ENCODE assay signal across 9 mouse cellular contexts in genomic region chr11:120423569-120424295, GRCm38 (mm10). TPM values are rescaled to one million over a fixed set of nuclear protein-coding genes. Genes with fewer than 3 reads are reported as not detected.
DNase-seq lines count a peak whose midpoint lies in the region; ATAC-seq and TF ChIP-seq lines count a peak whose summit lies in the region.
"Had no signal": no experiment of that assay in that cellular context is flagged by ENCODE, and none has a peak within 500 bp of the region (broad histone marks: within the 10 kb centered on the region; RNA-seq: fewer than 3 reads in every experiment).

No protein-coding gene starts in this region.

- no peak for TF ChIP-seq EP300 in stomach, postnatal 0 days (optimal IDR thresholded peaks at IDR 0.05)

- H3K36me3 ChIP-seq in hindbrain, embryonic 10.5 days: peaks cover 95% of the 10 kb centered on the region
- H3K36me3 ChIP-seq in hindbrain, embryonic 12.5 days: peaks cover 75% of the 10 kb centered on the region
- H3K36me3 ChIP-seq in hindbrain, postnatal 0 days (ENCODE audit: insufficient read depth, low read length): peaks cover 53% of the 10 kb centered on the region
- peaks cover 67% of the 10 kb centered on the region for H3K36me3 ChIP-seq in midbrain, postnatal 0 days (ENCODE audit: insufficient read depth, low read length)
- H3K36me3 ChIP-seq in stomach, postnatal 0 days (ENCODE audit: control insufficient read depth, insufficient read depth, low read length): peaks cover 29% of the 10 kb centered on the region

- no peak overlapping the region for H3K9ac ChIP-seq in hindbrain, embryonic 12.5 days
- H3K9ac ChIP-seq in hindbrain, postnatal 0 days (replicated peaks; ENCODE audit: low read length): no peak overlapping the region
- H3K9ac ChIP-seq in midbrain, postnatal 0 days (replicated peaks; ENCODE audit: low read length, poor library complexity, severe bottlenecking): no peak overlapping the region
- H3K9ac ChIP-seq in stomach, postnatal 0 days (ENCODE audit: low read length): no peak overlapping the region

- H3K4me3 ChIP-seq in hindbrain, embryonic 10.5 days: no peak overlapping the region
- no peak overlapping the region for H3K4me3 ChIP-seq in hindbrain, embryonic 12.5 days
- no peak overlapping the region for H3K4me3 ChIP-seq in hindbrain, postnatal 0 days (ENCODE audit: low read length)
- H3K4me3 ChIP-seq in midbrain, postnatal 0 days (ENCODE audit: low read depth, low read length): no peak overlapping the region
- H3K4me3 ChIP-seq in stomach, postnatal 0 days (ENCODE audit: low read depth, low read length): no peak overlapping the region
- H3K4me3 ChIP-seq: myocyte had no signal

- 75% methylated on average over 9 of the region's 9 CpGs for whole genome bisulfite sequencing in hindbrain, embryonic 10.5 days
- 77% methylated on average over 9 of the region's 9 CpGs for WGBS in hindbrain, embryonic 12.5 days
- 65% methylated on average over 9 of the region's 9 CpGs for WGBS in hindbrain, postnatal 0 days
- 67% methylated on average over 9 of the region's 9 CpGs for WGBS in midbrain, postnatal 0 days
- 52% methylated on average over 9 of the region's 9 CpGs for WGBS in stomach, postnatal 0 days

- no peak overlapping the region for H3K4me2 ChIP-seq in hindbrain, embryonic 12.5 days (replicated peaks)
- H3K4me2 ChIP-seq in hindbrain, postnatal 0 days (ENCODE audit: low read depth, low read length): no peak overlapping the region
- no peak overlapping the region for H3K4me2 ChIP-seq in midbrain, postnatal 0 days (ENCODE audit: low read depth, low read length, poor library complexity, severe bottlenecking)
- no peak overlapping the region for H3K4me2 ChIP-seq in stomach, postnatal 0 days (replicated peaks; ENCODE audit: low read depth)

- peak; percentile 65 for DNase-seq in hindbrain, embryonic 10.5 days (ENCODE audit: low spot score)
- peak; percentile 69 to 79 for DNase-seq in adrenal gland, postnatal 36 days
- DNase-seq in hindbrain, postnatal 0 days (ENCODE audit: low spot score): peak; percentile 82
- peak; percentile 53 to 75 for DNase-seq in layer of hippocampus, postnatal 25 days (ENCODE audit: extremely low spot score in 1 of 2, low spot score in 1 of 2)
- DNase-seq in midbrain, postnatal 0 days (ENCODE audit: low spot score): peak; percentile 72
- DNase-seq in stomach, postnatal 0 days (ENCODE audit: low spot score): peak; percentile 70

- no peaks in the 10 kb centered on the region for H3K9me3 ChIP-seq in hindbrain, embryonic 10.5 days
- no peaks in the 10 kb centered on the region for H3K9me3 ChIP-seq in hindbrain, embryonic 12.5 days (replicated peaks)
- no peaks in the 10 kb centered on the region for H3K9me3 ChIP-seq in hindbrain, postnatal 0 days (ENCODE audit: low read length)
- H3K9me3 ChIP-seq in midbrain, postnatal 0 days (ENCODE audit: low read length): no peaks in the 10 kb centered on the region
- no peaks in the 10 kb centered on the region for H3K9me3 ChIP-seq in stomach, postnatal 0 days (ENCODE audit: control insufficient read depth, low read length)

- H3K27ac ChIP-seq in hindbrain, embryonic 10.5 days: no peak overlapping the region
- no peak overlapping the region for H3K27ac ChIP-seq in hindbrain, embryonic 12.5 days
- H3K27ac ChIP-seq in hindbrain, postnatal 0 days: no peak overlapping the region
- H3K27ac ChIP-seq in midbrain, postnatal 0 days (ENCODE audit: low read depth, low read length): no peak overlapping the region
- no peak overlapping the region for H3K27ac ChIP-seq in stomach, postnatal 0 days (replicated peaks)

- no peaks in the 10 kb centered on the region for H3K27me3 ChIP-seq in hindbrain, embryonic 10.5 days (ENCODE audit: insufficient read depth, poor library complexity, severe bottlenecking)
- H3K27me3 ChIP-seq in hindbrain, embryonic 12.5 days: no peaks in the 10 kb centered on the region
- no peaks in the 10 kb centered on the region for H3K27me3 ChIP-seq in hindbrain, postnatal 0 days (ENCODE audit: insufficient read depth, low read length)
- H3K27me3 ChIP-seq in midbrain, postnatal 0 days (ENCODE audit: insufficient read depth, low read length): no peaks in the 10 kb centered on the region
- H3K27me3 ChIP-seq in stomach, postnatal 0 days (ENCODE audit: control insufficient read depth, insufficient read depth, low read length): no peaks in the 10 kb centered on the region

- H3K4me1 ChIP-seq in hindbrain, embryonic 10.5 days (replicated peaks): no peaks in the 10 kb centered on the region
- no peaks in the 10 kb centered on the region for H3K4me1 ChIP-seq in hindbrain, embryonic 12.5 days
- no peaks in the 10 kb centered on the region for H3K4me1 ChIP-seq in hindbrain, postnatal 0 days (ENCODE audit: insufficient read depth, low read length)
- H3K4me1 ChIP-seq in midbrain, postnatal 0 days (ENCODE audit: insufficient read depth, low read length): no peaks in the 10 kb centered on the region
- no peaks in the 10 kb centered on the region for H3K4me1 ChIP-seq in stomach, postnatal 0 days (replicated peaks; ENCODE audit: control insufficient read depth, insufficient read depth)

- no peak for ATAC-seq in hindbrain, embryonic 12.5 days (ENCODE audit: low FRiP score)
- peak; percentile 82 for ATAC-seq in erythroblast, adult 5-6 weeks (replicated peaks; ENCODE audit: low FRiP score, poor library complexity, severe bottlenecking)
- no peak for ATAC-seq in hindbrain, postnatal 0 days
- no peak for ATAC-seq in midbrain, postnatal 0 days (ENCODE audit: low FRiP score)
- peak; percentile 53; the same call in 1 of the 2 replicates for ATAC-seq in stomach, postnatal 0 days (ENCODE audit: low FRiP score, low TSS enrichment)

- TF ChIP-seq CTCF in hindbrain, postnatal 0 days (IDR thresholded peaks at IDR 0.05; ENCODE audit: low read depth): peak; percentile 77
- peak; percentile 78 for TF ChIP-seq CTCF in midbrain, postnatal 0 days (IDR thresholded peaks at IDR 0.05)
- TF ChIP-seq CTCF in stomach, postnatal 0 days (IDR thresholded peaks at IDR 0.05; ENCODE audit: low read depth): peak; percentile 82

RNA-seq across cellular contexts. Expression of gene Nploc4, which starts 13.8 kb away (rescaled TPM):
- polyA plus RNA-seq in hindbrain, embryonic 10.5 days (2016; fragmentation: Nextera tagmentation; extraction: Ambion mirVana): 47.7 and 49.3 TPM in 2 replicates
- 51.4 and 51.5 TPM in 2 replicates for polyA plus RNA-seq in hindbrain, embryonic 12.5 days (2016; fragmentation: Nextera tagmentation; extraction: Ambion mirVana)
- total RNA-seq in adrenal gland, postnatal 36 days (2021): 100 to 1,000 TPM in 1 of 2 experiments, 10 to 100 TPM in 1; 86.2 to 101 TPM
- 16.1 and 17.6 TPM in 2 replicates for total RNA-seq in erythroblast, adult 5-6 weeks (2015; ENCODE audit: low replicate concordance)
- 24.6 and 31.8 TPM in 2 replicates for total RNA-seq in erythroblast, adult 5-6 weeks (2017; ENCODE audit: low replicate concordance)
- total RNA-seq in hindbrain, postnatal 0 days (2014; rRNA removed): 65.8 and 76.3 TPM in 2 replicates
- polyA plus RNA-seq in hindbrain, postnatal 0 days (2015; fragmentation: Nextera tagmentation; extraction: Ambion mirVana): 27.1 and 28.3 TPM in 2 replicates
- total RNA-seq in layer of hippocampus, postnatal 25 days (2021): 10 to 100 TPM; 62.4 to 63.0 TPM
- total RNA-seq in midbrain, postnatal 0 days (2014; rRNA removed): 64.4 and 66.0 TPM in 2 replicates
- polyA plus RNA-seq in midbrain, postnatal 0 days (2015; fragmentation: Nextera tagmentation; extraction: Ambion mirVana): 26.0 and 27.1 TPM in 2 replicates
- 15.7 and 17.9 TPM in 2 replicates for polyA plus RNA-seq in stomach, postnatal 0 days (2015; fragmentation: Nextera tagmentation; extraction: Ambion mirVana)

RNA-seq across cellular contexts. Expression of gene Tspan10, which starts 18.7 kb away (rescaled TPM):
- 0.12 and 0.46 TPM in 2 replicates for polyA plus RNA-seq in hindbrain, embryonic 10.5 days (2016; fragmentation: Nextera tagmentation; extraction: Ambion mirVana)
- polyA plus RNA-seq in hindbrain, embryonic 12.5 days (2016; fragmentation: Nextera tagmentation; extraction: Ambion mirVana): not detected in 2 replicates
- 1 to 10 TPM in 1 of 2 experiments, not detected in 1; 2.6 TPM for total RNA-seq in adrenal gland, postnatal 36 days (2021)
- total RNA-seq in erythroblast, adult 5-6 weeks (2015; ENCODE audit: low replicate concordance): 1.3 TPM in 1 of 2 replicates, not detected in the other
- not detected in 2 replicates for total RNA-seq in erythroblast, adult 5-6 weeks (2017; ENCODE audit: low replicate concordance)
- not detected in 2 replicates for total RNA-seq in hindbrain, postnatal 0 days (2014; rRNA removed)
- polyA plus RNA-seq in hindbrain, postnatal 0 days (2015; fragmentation: Nextera tagmentation; extraction: Ambion mirVana): not detected in 2 replicates
- total RNA-seq in layer of hippocampus, postnatal 25 days (2021): 1 to 10 TPM in 1 of 2 experiments, under 1 TPM in 1; 0.32 to 6.8 TPM
- total RNA-seq in midbrain, postnatal 0 days (2014; rRNA removed): 0.11 TPM in 1 of 2 replicates, not detected in the other
- not detected in 2 replicates for polyA plus RNA-seq in midbrain, postnatal 0 days (2015; fragmentation: Nextera tagmentation; extraction: Ambion mirVana)
- not detected in 2 replicates for polyA plus RNA-seq in stomach, postnatal 0 days (2015; fragmentation: Nextera tagmentation; extraction: Ambion mirVana)
- polyA plus RNA-seq: myocyte had no signal

RNA-seq across cellular contexts. Expression of gene Pde6g, which starts 29.6 kb away (rescaled TPM):
- 0.31 and 0.35 TPM in 2 replicates for polyA plus RNA-seq in hindbrain, embryonic 10.5 days (2016; fragmentation: Nextera tagmentation; extraction: Ambion mirVana)
- polyA plus RNA-seq in hindbrain, embryonic 12.5 days (2016; fragmentation: Nextera tagmentation; extraction: Ambion mirVana): not detected in 2 replicates
- total RNA-seq in adrenal gland, postnatal 36 days (2021): under 1 TPM; 0.53 to 0.66 TPM
- total RNA-seq in erythroblast, adult 5-6 weeks (2015; ENCODE audit: low replicate concordance): not detected in 2 replicates
- not detected in 2 replicates for total RNA-seq in erythroblast, adult 5-6 weeks (2017; ENCODE audit: low replicate concordance)
- not detected in 2 replicates for total RNA-seq in hindbrain, postnatal 0 days (2014; rRNA removed)
- polyA plus RNA-seq in hindbrain, postnatal 0 days (2015; fragmentation: Nextera tagmentation; extraction: Ambion mirVana): 0.23 TPM in 1 of 2 replicates, not detected in the other
- total RNA-seq in layer of hippocampus, postnatal 25 days (2021): under 1 TPM; 0.56 to 0.59 TPM
- total RNA-seq in midbrain, postnatal 0 days (2014; rRNA removed): not detected in 2 replicates
- 0.37 TPM in 1 of 2 replicates, not detected in the other for polyA plus RNA-seq in midbrain, postnatal 0 days (2015; fragmentation: Nextera tagmentation; extraction: Ambion mirVana)
- polyA plus RNA-seq in stomach, postnatal 0 days (2015; fragmentation: Nextera tagmentation; extraction: Ambion mirVana): 0.15 TPM in 1 of 2 replicates, not detected in the other

RNA-seq across cellular contexts. Expression of gene Oxld1, which starts 34.1 kb away (rescaled TPM):
- 12.5 and 13.2 TPM in 2 replicates for polyA plus RNA-seq in hindbrain, embryonic 10.5 days (2016; fragmentation: Nextera tagmentation; extraction: Ambion mirVana)
- polyA plus RNA-seq in hindbrain, embryonic 12.5 days (2016; fragmentation: Nextera tagmentation; extraction: Ambion mirVana): 10.6 and 11.3 TPM in 2 replicates
- total RNA-seq in adrenal gland, postnatal 36 days (2021): 10 to 100 TPM; 28.0 to 41.4 TPM
- 7.3 TPM in 1 of 2 replicates, not detected in the other for total RNA-seq in erythroblast, adult 5-6 weeks (2015; ENCODE audit: low replicate concordance)
- total RNA-seq in erythroblast, adult 5-6 weeks (2017; ENCODE audit: low replicate concordance): 6.1 and 6.9 TPM in 2 replicates
- total RNA-seq in hindbrain, postnatal 0 days (2014; rRNA removed): 11.7 and 11.9 TPM in 2 replicates
- polyA plus RNA-seq in hindbrain, postnatal 0 days (2015; fragmentation: Nextera tagmentation; extraction: Ambion mirVana): 13.3 and 13.6 TPM in 2 replicates
- total RNA-seq in layer of hippocampus, postnatal 25 days (2021): 10 to 100 TPM; 15.5 to 16.2 TPM
- total RNA-seq in midbrain, postnatal 0 days (2014; rRNA removed): 7.9 and 9.7 TPM in 2 replicates
- 11.4 and 11.5 TPM in 2 replicates for polyA plus RNA-seq in midbrain, postnatal 0 days (2015; fragmentation: Nextera tagmentation; extraction: Ambion mirVana)
- 18.2 and 19.8 TPM in 2 replicates for polyA plus RNA-seq in stomach, postnatal 0 days (2015; fragmentation: Nextera tagmentation; extraction: Ambion mirVana)

RNA-seq across cellular contexts. Expression of gene Ccdc137, which starts 34.2 kb away (rescaled TPM):
- 34.4 and 37.3 TPM in 2 replicates for polyA plus RNA-seq in hindbrain, embryonic 10.5 days (2016; fragmentation: Nextera tagmentation; extraction: Ambion mirVana)
- 33.8 and 35.5 TPM in 2 replicates for polyA plus RNA-seq in hindbrain, embryonic 12.5 days (2016; fragmentation: Nextera tagmentation; extraction: Ambion mirVana)
- total RNA-seq in adrenal gland, postnatal 36 days (2021): 10 to 100 TPM; 24.7 to 33.3 TPM
- total RNA-seq in erythroblast, adult 5-6 weeks (2015; ENCODE audit: low replicate concordance): 1.5 and 2.1 TPM in 2 replicates
- total RNA-seq in erythroblast, adult 5-6 weeks (2017; ENCODE audit: low replicate concordance): 1.5 and 16.8 TPM in 2 replicates
- total RNA-seq in hindbrain, postnatal 0 days (2014; rRNA removed): 10.4 and 15.4 TPM in 2 replicates
- 17.3 and 18.7 TPM in 2 replicates for polyA plus RNA-seq in hindbrain, postnatal 0 days (2015; fragmentation: Nextera tagmentation; extraction: Ambion mirVana)
- 10 to 100 TPM; 23.6 to 26.8 TPM for total RNA-seq in layer of hippocampus, postnatal 25 days (2021)
- 14.8 and 18.2 TPM in 2 replicates for total RNA-seq in midbrain, postnatal 0 days (2014; rRNA removed)
- polyA plus RNA-seq in midbrain, postnatal 0 days (2015; fragmentation: Nextera tagmentation; extraction: Ambion mirVana): 17.0 and 19.8 TPM in 2 replicates
- polyA plus RNA-seq in stomach, postnatal 0 days (2015; fragmentation: Nextera tagmentation; extraction: Ambion mirVana): 13.3 and 18.2 TPM in 2 replicates

Comparison
In these comparisons a context has a peak if more than half of its experiments do, and no peak if none do; other contexts are left out.
1. ATAC-seq: peak in erythroblast, adult 5-6 weeks (single experiment) and stomach, postnatal 0 days (single experiment); none in hindbrain, embryonic 12.5 days (single experiment), hindbrain, postnatal 0 days (single experiment) and midbrain, postnatal 0 days (single experiment).
2. Peak in every context shown above with its lines, with median percentiles within 50 percentile points of each other: DNase-seq and CTCF ChIP-seq.